Mouse (Mus musculus): ENCODE measurements around the gene Hnf1a. TPM values are rescaled to one million over a fixed set of nuclear protein-coding genes. Genes with fewer than 3 reads are reported as not detected.

The Hnf1a gene
- polyA plus RNA-seq, 1 experiment: not detected

GRCm38 (mm10) chr5:114978473-114978872 lies 7.6 kb upstream of the Hnf1a start:
- 71% methylated on average over 11 of the region's 11 CpGs for WGBS
- H3K27ac ChIP-seq (ENCODE audit: control insufficient read depth, insufficient read depth, low read depth, low read length, poor library complexity): no peak overlapping the region
- no peaks in the 10 kb centered on the region for H3K4me1 ChIP-seq (ENCODE audit: control insufficient read depth, insufficient read depth, low read length)
- no peak for TF ChIP-seq CTCF (IDR thresholded peaks at IDR 0.05; ENCODE audit: control insufficient read depth, insufficient read depth, low read length)
- TF ChIP-seq POLR2A (IDR thresholded peaks at IDR 0.05; ENCODE audit: borderline replicate concordance, control insufficient read depth, low read depth, low read length): no peak
- H3K4me3 ChIP-seq (replicated peaks; ENCODE audit: control insufficient read depth, low read depth, low read length): no peak overlapping the region

- Histone ChIP-seq H3K27ac (ENCODE audit: control insufficient read depth, insufficient read depth, low read depth, low read length, poor library complexity) (no peak overlapping the region), H3K4me1 (ENCODE audit: control insufficient read depth, insufficient read depth, low read length) (no peaks in the 10 kb centered on the region), H3K4me3 (replicated peaks; ENCODE audit: control insufficient read depth, low read depth, low read length) (no peak overlapping the region)
- TF ChIP-seq CTCF (IDR thresholded peaks at IDR 0.05; ENCODE audit: control insufficient read depth, insufficient read depth, low read length): no peak
- TF ChIP-seq POLR2A (IDR thresholded peaks at IDR 0.05; ENCODE audit: borderline replicate concordance, control insufficient read depth, low read depth, low read length): no peak
Measured at GRCm38 (mm10) chr5:114976935-114977334, 6.0 kb upstream of the Hnf1a start.

- no peak overlapping the region for H3K4me3 ChIP-seq (replicated peaks; ENCODE audit: control insufficient read depth, low read depth, low read length)
- 69% methylated on average over 8 of the region's 8 CpGs for WGBS
- no peak overlapping the region for H3K27ac ChIP-seq (ENCODE audit: control insufficient read depth, insufficient read depth, low read depth, low read length, poor library complexity)
- H3K4me1 ChIP-seq (ENCODE audit: control insufficient read depth, insufficient read depth, low read length): no peaks in the 10 kb centered on the region
- no peak for TF ChIP-seq CTCF (IDR thresholded peaks at IDR 0.05; ENCODE audit: control insufficient read depth, insufficient read depth, low read length)
- TF ChIP-seq POLR2A (IDR thresholded peaks at IDR 0.05; ENCODE audit: borderline replicate concordance, control insufficient read depth, low read depth, low read length): no peak
Measured at GRCm38 (mm10) chr5:114973131-114973530, 2.2 kb upstream of the Hnf1a start.

- no peak for TF ChIP-seq CTCF (IDR thresholded peaks at IDR 0.05; ENCODE audit: control insufficient read depth, insufficient read depth, low read length)
- TF ChIP-seq POLR2A (IDR thresholded peaks at IDR 0.05; ENCODE audit: borderline replicate concordance, control insufficient read depth, low read depth, low read length): no peak
- no peak overlapping the region for H3K4me3 ChIP-seq (replicated peaks; ENCODE audit: control insufficient read depth, low read depth, low read length)
- H3K27ac ChIP-seq (ENCODE audit: control insufficient read depth, insufficient read depth, low read depth, low read length, poor library complexity): no peak overlapping the region
- H3K4me1 ChIP-seq (ENCODE audit: control insufficient read depth, insufficient read depth, low read length): no peaks in the 10 kb centered on the region
- WGBS: 83% methylated on average over 9 of the region's 9 CpGs
Measured at GRCm38 (mm10) chr5:114972201-114972600, 1.3 kb upstream of the Hnf1a start.

GRCm38 (mm10) chr5:114969609-114970215 lies 1.2 kb downstream of the Hnf1a start:
- TF ChIP-seq CTCF (IDR thresholded peaks at IDR 0.05; ENCODE audit: control insufficient read depth, insufficient read depth, low read length) (no peak), POLR2A (IDR thresholded peaks at IDR 0.05; ENCODE audit: borderline replicate concordance, control insufficient read depth, low read depth, low read length) (no peak)
- Histone ChIP-seq H3K4me1 (ENCODE audit: control insufficient read depth, insufficient read depth, low read length) (no peaks in the 10 kb centered on the region), H3K4me3 (replicated peaks; ENCODE audit: control insufficient read depth, low read depth, low read length) (no peak overlapping the region), H3K27ac (ENCODE audit: control insufficient read depth, insufficient read depth, low read depth, low read length, poor library complexity) (no peak overlapping the region)
- 80% methylated on average over 13 of the region's 13 CpGs for WGBS

- Histone ChIP-seq H3K4me1 (ENCODE audit: control insufficient read depth, insufficient read depth, low read length) (no peaks in the 10 kb centered on the region), H3K4me3 (replicated peaks; ENCODE audit: control insufficient read depth, low read depth, low read length) (no peak overlapping the region), H3K27ac (ENCODE audit: control insufficient read depth, insufficient read depth, low read depth, low read length, poor library complexity) (no peak overlapping the region)
- TF ChIP-seq CTCF (IDR thresholded peaks at IDR 0.05; ENCODE audit: control insufficient read depth, insufficient read depth, low read length): no peak
- TF ChIP-seq POLR2A (IDR thresholded peaks at IDR 0.05; ENCODE audit: borderline replicate concordance, control insufficient read depth, low read depth, low read length): no peak
- 33% methylated on average over 4 of the region's 4 CpGs for WGBS
Measured at GRCm38 (mm10) chr5:114969064-114969463, 1.8 kb downstream of the Hnf1a start.

- Histone ChIP-seq H3K27ac (ENCODE audit: control insufficient read depth, insufficient read depth, low read depth, low read length, poor library complexity) (no peak overlapping the region), H3K4me3 (replicated peaks; ENCODE audit: control insufficient read depth, low read depth, low read length) (no peak overlapping the region), H3K4me1 (ENCODE audit: control insufficient read depth, insufficient read depth, low read length) (no peaks in the 10 kb centered on the region)
- WGBS: 49% methylated on average over 7 of the region's 7 CpGs
- TF ChIP-seq POLR2A (IDR thresholded peaks at IDR 0.05; ENCODE audit: borderline replicate concordance, control insufficient read depth, low read depth, low read length) (no peak), CTCF (IDR thresholded peaks at IDR 0.05; ENCODE audit: control insufficient read depth, insufficient read depth, low read length) (no peak)
Measured at GRCm38 (mm10) chr5:114968651-114969050, 2.2 kb downstream of the Hnf1a start.

- TF ChIP-seq POLR2A (IDR thresholded peaks at IDR 0.05; ENCODE audit: borderline replicate concordance, control insufficient read depth, low read depth, low read length) (no peak), CTCF (IDR thresholded peaks at IDR 0.05; ENCODE audit: control insufficient read depth, insufficient read depth, low read length) (no peak)
- WGBS: 31% methylated on average over 14 of the region's 14 CpGs
- Histone ChIP-seq H3K4me3 (replicated peaks; ENCODE audit: control insufficient read depth, low read depth, low read length) (no peak overlapping the region), H3K4me1 (ENCODE audit: control insufficient read depth, insufficient read depth, low read length) (no peaks in the 10 kb centered on the region), H3K27ac (ENCODE audit: control insufficient read depth, insufficient read depth, low read depth, low read length, poor library complexity) (no peak overlapping the region)
Measured at GRCm38 (mm10) chr5:114967523-114968268, 3.2 kb downstream of the Hnf1a start.
